Mouse (Mus musculus) liver, postnatal 0 days (tissue): Measurements from ENCODE around the gene Smok3b. TPM values are rescaled to one million over a fixed set of nuclear protein-coding genes. Genes with fewer than 3 reads are reported as not detected.

Source experiments
- ATAC-seq: fragments of 200-750 bp; cut with Nextera tagmentation; 2 replicates; pipeline ENCODE4 v1.8.0; 2017; ENCODE audit warnings: mild to moderate bottlenecking, moderate library complexity
- DNase-seq: peaks from one replicate; pipeline ENCODE4 v3.0.0-alpha.2; 2016
- H3K27ac ChIP-seq: fragments of 300-500 bp; sonication (generic); 2 replicates; pipeline ENCODE4 v1.5.1; 2014; ENCODE audit warnings: antibody characterized with exemption, moderate library complexity, mild to moderate bottlenecking, low read depth
- H3K27me3 ChIP-seq: fragments of 300-500 bp; sonication (generic); 2 replicates; pipeline ENCODE4 v1.6.1; 2014; ENCODE audit warnings: low read length, control low read depth, mixed read lengths; ENCODE audit not compliant: insufficient read depth
- H3K36me3 ChIP-seq: fragments of 300-500 bp; sonication (generic); replicated peaks from 2 replicates; pipeline ENCODE4 v1.6.1; 2014; ENCODE audit warnings: mild to moderate bottlenecking, control low read depth, low read length, moderate library complexity, mixed read lengths; ENCODE audit not compliant: insufficient read depth
- H3K4me1 ChIP-seq: fragments of 300-500 bp; sonication (generic); 2 replicates; pipeline ENCODE4 v1.6.1; 2014; ENCODE audit warnings: antibody characterized with exemption, mild to moderate bottlenecking, control low read depth; ENCODE audit not compliant: insufficient read depth
- H3K4me2 ChIP-seq: fragments of 300-500 bp; sonication (generic); 2 replicates; pipeline ENCODE4 v1.6.1; 2014; ENCODE audit warnings: low read depth, mild to moderate bottlenecking, low read length, moderate library complexity, mixed read lengths
- H3K4me3 ChIP-seq: fragments of 300-500 bp; sonication (generic); 2 replicates; pipeline ENCODE4 v1.5.1; 2014; ENCODE audit warnings: low read depth, low read length
- H3K9ac ChIP-seq: fragments of 300-500 bp; sonication (generic); replicated peaks from 2 replicates; pipeline ENCODE4 v1.6.1; 2014; ENCODE audit warnings: mild to moderate bottlenecking, moderate library complexity
- H3K9me3 ChIP-seq: fragments of 300-500 bp; sonication (generic); 2 replicates; pipeline ENCODE4 v1.6.1; 2016; ENCODE audit warnings: mild to moderate bottlenecking, control low read depth, low read length, mixed read lengths
- CTCF ChIP-seq: sonication (generic); IDR thresholded peaks from 2 replicates; pipeline ENCODE4 v1.5.1; 2016; ENCODE audit warnings: antibody characterized with exemption, low read depth
- EP300 ChIP-seq: IDR thresholded peaks from 2 replicates; pipeline ENCODE4 v1.6.1; 2016; ENCODE audit warnings: antibody characterized with exemption, low read depth, mild to moderate bottlenecking
- WGBS: fragments of 180-500 bp; shearing (Covaris S2); extraction: QIAGEN DNeasy Blood & Tissue Kit; methylation state at CpG from one replicate; pipeline ENCODE4 v1.1.7; 2014; ENCODE audit not compliant: insufficient replicate concordance; 5-methylcytosine and 5-hydroxymethylcytosine counted together
- polyA plus RNA-seq: library from polyadenylated mRNA; unstranded; fragments of >200 nt; fragmentation: Nextera tagmentation; extraction: Ambion mirVana; gene quantifications from 2 replicates; pipeline ENCODE4 v1.2.1, GENCODE M21; 2015

Smok3b gene
- polyA plus RNA-seq, 1 experiment from 2014 or later = not detected

DNA sequence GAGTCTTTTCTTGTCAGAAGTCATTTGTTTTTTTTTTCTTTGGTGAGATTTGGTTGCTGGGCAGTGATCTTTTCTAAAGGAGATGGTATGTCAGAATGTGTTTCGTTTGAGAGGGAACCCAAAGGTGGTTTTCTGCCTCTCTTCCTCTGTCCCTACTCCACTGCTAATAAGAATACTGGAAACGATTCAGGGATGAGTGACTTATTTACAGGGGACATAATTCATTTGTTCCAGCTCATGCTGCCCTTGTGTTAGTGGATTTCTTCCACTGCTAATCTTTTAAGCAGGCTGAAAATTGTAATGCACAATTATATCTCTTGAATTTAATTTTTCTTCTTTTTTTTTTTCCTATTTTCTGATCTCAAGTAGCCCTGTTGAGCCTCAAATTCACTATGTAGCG is 65.6 kb downstream of the Smok3b start:
- peak overlapping the region; percentile 76 for H3K4me2 ChIP-seq

DNA sequence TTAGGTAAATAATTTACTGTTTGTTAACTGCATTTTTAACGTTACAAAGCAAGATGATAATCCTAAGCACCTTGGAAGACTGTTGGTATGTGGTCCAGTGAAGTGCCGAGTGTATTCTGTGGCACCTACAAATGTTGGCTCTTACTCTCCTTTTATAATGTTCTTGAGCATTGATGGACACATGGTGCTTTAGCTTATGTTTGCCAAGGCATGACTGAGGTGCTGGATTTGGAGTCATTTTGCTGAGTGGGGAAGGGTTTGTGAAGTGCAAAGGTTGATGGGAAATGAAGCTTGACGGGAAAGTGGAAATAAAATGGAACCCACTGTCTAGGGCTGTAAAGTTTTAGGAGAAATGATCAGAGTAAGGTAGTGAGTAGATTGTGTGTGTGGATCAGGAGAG is 67.1 kb downstream of the Smok3b start:
- Histone ChIP-seq H3K4me2 (peak overlapping the region; percentile 49), H3K27ac (peak overlapping the region; percentile 83), H3K9me3 (no peaks in the 10 kb centered on the region), H3K27me3 (no peaks in the 10 kb centered on the region), H3K9ac (no peak overlapping the region), H3K36me3 (peaks cover 21% of the 10 kb centered on the region), H3K4me1 (peaks cover 36% of the 10 kb centered on the region), H3K4me3 (no peak overlapping the region)
- TF ChIP-seq CTCF (no peak), EP300 (no peak)
- WGBS = 65% methylated on average over 3 of the region's 3 CpGs
- DNase-seq (no peak), ATAC-seq (no peak)

More for the DNA sequence above, 65.6 kb downstream of the Smok3b start:
- ATAC-seq (no peak), DNase-seq (no peak)
- peaks cover 13% of the 10 kb centered on the region; the same call in 1 of the 2 replicates for H3K36me3 ChIP-seq
- H3K4me3 ChIP-seq = peak overlapping the region; percentile 97
- 77% methylated on average over 3 of the region's 3 CpGs for WGBS
- TF ChIP-seq CTCF (no peak), EP300 (no peak)
- peak overlapping the region; percentile 97 for H3K9ac ChIP-seq
- peak overlapping the region; percentile 22; the same call in 1 of the 2 replicates for H3K27ac ChIP-seq
- peaks cover 36% of the 10 kb centered on the region for H3K4me1 ChIP-seq
- H3K27me3 ChIP-seq = no peaks in the 10 kb centered on the region
- no peaks in the 10 kb centered on the region for H3K9me3 ChIP-seq

DNA sequence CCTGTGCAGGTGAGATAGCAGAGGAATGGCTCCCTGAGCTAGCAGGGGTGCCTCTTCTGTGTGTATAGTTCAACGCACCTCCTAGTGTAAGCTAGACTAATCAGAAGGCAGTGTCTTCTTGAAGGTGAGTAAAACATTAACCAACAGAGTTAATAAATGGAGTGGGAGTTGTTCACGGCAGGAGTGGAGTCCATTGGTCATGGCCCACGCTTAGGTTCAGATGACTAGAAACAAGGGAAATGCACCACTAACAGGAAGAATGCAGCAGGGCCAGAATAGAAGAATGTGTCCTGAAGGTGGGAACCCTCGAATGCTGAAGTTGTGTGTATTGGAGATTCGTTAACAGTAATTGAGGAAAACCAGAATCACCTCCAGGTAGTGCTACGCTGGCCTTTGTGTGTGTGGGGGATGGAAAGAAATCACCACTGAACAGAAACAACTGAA is 67.9 kb downstream of the Smok3b start:
- Histone ChIP-seq H3K4me2 (peak overlapping the region; percentile 53), H3K9ac (peak overlapping the region; percentile 60), H3K27me3 (no peaks in the 10 kb centered on the region), H3K36me3 (peaks cover 22% of the 10 kb centered on the region), H3K9me3 (no peaks in the 10 kb centered on the region), H3K4me1 (peaks cover 35% of the 10 kb centered on the region), H3K27ac (peak overlapping the region; percentile 83), H3K4me3 (peak overlapping the region; percentile 24)
- WGBS = 64% methylated on average over 6 of the region's 6 CpGs
- ATAC-seq (peak; percentile 79), DNase-seq (peak; percentile 32)
- no peak for TF ChIP-seq EP300
- no peak for TF ChIP-seq CTCF

DNA sequence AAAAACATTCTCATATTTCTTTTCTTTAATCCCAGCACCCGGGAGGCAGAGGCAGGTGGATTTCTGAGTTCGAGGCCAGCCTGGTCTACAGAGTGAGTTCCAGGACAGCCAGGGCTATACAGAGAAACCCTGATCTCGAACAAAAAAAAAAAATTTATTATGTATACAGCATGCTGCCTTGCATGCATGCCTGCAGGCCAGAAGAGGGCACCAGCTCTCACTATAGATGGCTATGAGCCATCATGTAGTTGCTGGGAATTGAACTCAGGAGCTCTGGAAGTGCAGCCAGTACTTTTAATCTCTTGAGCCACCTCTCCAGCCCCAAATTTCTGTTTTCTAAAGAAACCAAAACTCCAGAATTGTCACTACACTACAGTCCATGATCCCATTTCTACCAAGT is 69.0 kb downstream of the Smok3b start:
- Histone ChIP-seq H3K4me1 (peaks cover 29% of the 10 kb centered on the region), H3K9me3 (no peaks in the 10 kb centered on the region), H3K27ac (peak overlapping the region; percentile 83; the same call in 1 of the 2 replicates), H3K4me3 (no peak overlapping the region), H3K27me3 (no peaks in the 10 kb centered on the region), H3K4me2 (peak overlapping the region; percentile 53), H3K36me3 (peaks cover 25% of the 10 kb centered on the region), H3K9ac (no peak overlapping the region)
- peak; percentile 69 for TF ChIP-seq CTCF
- TF ChIP-seq EP300 = no peak
- ATAC-seq = no peak
- no peak for DNase-seq
- 57% methylated on average over 3 of the region's 3 CpGs for WGBS

DNA sequence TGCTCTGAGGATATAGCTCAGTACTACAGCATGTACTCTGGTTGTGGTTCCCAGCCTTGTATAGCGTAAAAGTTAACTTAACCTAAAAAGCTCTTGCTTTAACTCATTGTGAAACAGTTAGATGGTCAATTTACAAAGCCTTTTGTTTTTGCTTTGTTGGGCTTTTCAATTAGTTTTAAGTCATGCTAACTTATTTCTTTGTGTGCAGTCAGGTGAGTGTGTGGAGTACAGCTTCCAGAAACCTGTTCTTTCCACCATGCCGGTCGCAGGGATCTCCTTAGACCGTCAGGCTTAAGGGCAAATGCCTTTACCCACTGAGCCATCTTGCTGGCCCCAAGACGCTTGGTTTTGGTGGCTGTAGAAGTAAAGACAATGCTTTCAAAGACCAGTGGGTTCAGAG is 69.5 kb downstream of the Smok3b start:
- no peaks in the 10 kb centered on the region for H3K9me3 ChIP-seq
- DNase-seq (no peak), ATAC-seq (no peak)
- TF ChIP-seq CTCF = no peak
- no peak for TF ChIP-seq EP300
- no peaks in the 10 kb centered on the region for H3K27me3 ChIP-seq
- H3K4me1 ChIP-seq = peaks cover 29% of the 10 kb centered on the region
- peaks cover 28% of the 10 kb centered on the region for H3K36me3 ChIP-seq
- H3K4me2 ChIP-seq = no peak overlapping the region
- 89% methylated on average over 5 of the region's 5 CpGs for WGBS
- H3K4me3 ChIP-seq = no peak overlapping the region
- H3K9ac ChIP-seq = no peak overlapping the region
- no peak overlapping the region for H3K27ac ChIP-seq

DNA sequence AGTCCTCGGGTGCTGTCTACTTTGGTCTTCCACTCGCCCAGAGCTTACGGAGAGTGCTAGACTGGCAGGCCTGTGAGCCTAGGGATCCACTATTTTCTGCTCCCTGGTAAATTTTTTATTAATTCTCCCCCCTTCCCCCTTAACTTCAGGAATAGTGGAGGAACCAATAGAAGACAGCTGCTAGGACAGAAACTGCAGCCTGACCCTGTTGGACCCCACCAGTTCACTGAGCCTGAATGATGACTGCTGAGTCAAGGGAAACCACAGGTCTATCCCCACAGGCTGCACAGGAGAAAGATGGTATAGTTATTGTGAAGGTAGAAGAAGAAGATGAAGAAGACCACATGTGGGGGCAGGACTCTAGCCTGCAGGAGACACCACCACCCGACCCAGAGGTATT is 71.5 kb downstream of the Smok3b start:
- peaks cover 13% of the 10 kb centered on the region for H3K4me1 ChIP-seq
- H3K36me3 ChIP-seq = peaks cover 39% of the 10 kb centered on the region
- TF ChIP-seq EP300 (no peak), CTCF (no peak)
- H3K9me3 ChIP-seq = no peaks in the 10 kb centered on the region
- no peak for DNase-seq
- H3K4me2 ChIP-seq = no peak overlapping the region
- no peak overlapping the region for H3K27ac ChIP-seq
- no peaks in the 10 kb centered on the region for H3K27me3 ChIP-seq
- no peak overlapping the region for H3K9ac ChIP-seq
- H3K4me3 ChIP-seq = no peak overlapping the region
- ATAC-seq = no peak
- WGBS = 79% methylated on average over 4 of the region's 4 CpGs

DNA sequence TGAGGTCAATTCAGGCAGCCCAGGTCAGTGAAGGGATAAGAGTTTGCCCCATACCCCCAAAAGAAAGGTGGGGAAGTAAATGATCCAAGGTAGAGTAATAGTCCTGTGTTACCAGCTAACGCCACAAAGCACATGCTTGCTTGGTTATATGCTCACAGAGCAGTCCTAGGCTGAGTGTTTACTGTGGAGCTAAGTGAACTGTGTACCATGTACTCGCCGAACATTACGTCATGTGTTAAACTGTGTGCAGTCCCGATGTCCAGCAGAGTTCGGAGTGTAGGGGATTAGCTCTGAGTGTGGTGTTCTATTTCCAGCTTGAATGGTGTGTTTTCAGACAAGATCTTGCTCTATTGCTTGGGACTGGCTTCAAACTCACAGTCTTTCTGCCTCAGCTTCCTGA is 73.2 kb downstream of the Smok3b start:
- no peak overlapping the region for H3K4me3 ChIP-seq
- DNase-seq = peak; percentile 29
- no peak for TF ChIP-seq CTCF
- no peak for TF ChIP-seq EP300
- H3K4me2 ChIP-seq = no peak overlapping the region
- no peak overlapping the region for H3K9ac ChIP-seq
- WGBS = 72% methylated on average over 6 of the region's 6 CpGs
- H3K27ac ChIP-seq = peak overlapping the region; percentile 85
- H3K36me3 ChIP-seq = peaks cover 49% of the 10 kb centered on the region
- 0 out of 2 replicates have a peak, but pooled peaks cover 2% of the 10 kb centered on the region for H3K4me1 ChIP-seq
- H3K27me3 ChIP-seq = no peaks in the 10 kb centered on the region
- no peaks in the 10 kb centered on the region for H3K9me3 ChIP-seq
- ATAC-seq = peak; percentile 94

Other genes starting within 250 kb of the Smok3b start
- gene Ppp1r35, start 242.6 kb upstream of the Smok3b start, polyA plus RNA-seq = 13.4 and 18.1 TPM in 2 replicates
- 4.7 and 5.0 TPM in 2 replicates for gene Mepce, start 233.8 kb upstream of the Smok3b start, polyA plus RNA-seq
- gene Zcwpw1, start 233.6 kb upstream of the Smok3b start, polyA plus RNA-seq = 1.5 and 1.9 TPM in 2 replicates
- gene Pilra, start 185.1 kb upstream of the Smok3b start, polyA plus RNA-seq = 8.7 and 12.1 TPM in 2 replicates
- 11.7 and 11.9 TPM in 2 replicates for gene Pilrb1, start 163.3 kb upstream of the Smok3b start, polyA plus RNA-seq
- 11.6 and 13.2 TPM in 2 replicates for gene Pilrb2, start 149.6 kb upstream of the Smok3b start, polyA plus RNA-seq
- 81.3 and 89.1 TPM in 2 replicates for gene Cyp3a13, start 99.8 kb upstream of the Smok3b start, polyA plus RNA-seq
- gene Gjc3, start 58.3 kb upstream of the Smok3b start, polyA plus RNA-seq = 0.22 and 0.26 TPM in 2 replicates
- 745 and 764 TPM in 2 replicates for gene Azgp1, start 39.9 kb upstream of the Smok3b start, polyA plus RNA-seq
- not detected in 2 replicates for gene Smok3a, start 168 bp upstream of the Smok3b start, polyA plus RNA-seq
- gene Smok3c, start 31.8 kb downstream of the Smok3b start, polyA plus RNA-seq = not detected in 2 replicates
- 3.5 and 4.2 TPM in 2 replicates for gene Zkscan1, start 63.7 kb downstream of the Smok3b start, polyA plus RNA-seq
- 10.3 and 12.3 TPM in 2 replicates for gene Zscan21, start 95.5 kb downstream of the Smok3b start, polyA plus RNA-seq
- 3.8 and 6.5 TPM in 2 replicates for gene Zfp113, start 134.3 kb downstream of the Smok3b start, polyA plus RNA-seq
- 197 and 222 TPM in 2 replicates for gene Cops6, start 139.6 kb downstream of the Smok3b start, polyA plus RNA-seq
- 3.0 and 3.8 TPM in 2 replicates for gene Ap4m1, start 150.6 kb downstream of the Smok3b start, polyA plus RNA-seq
- gene Mcm7, start 151.0 kb downstream of the Smok3b start, polyA plus RNA-seq = 74.7 and 83.3 TPM in 2 replicates
- gene Taf6, start 166.0 kb downstream of the Smok3b start, polyA plus RNA-seq = 17.3 and 20.6 TPM in 2 replicates
- gene Cnpy4, start 166.1 kb downstream of the Smok3b start, polyA plus RNA-seq = 6.7 and 7.5 TPM in 2 replicates
- 2.9 and 3.2 TPM in 2 replicates for gene Mblac1, start 172.9 kb downstream of the Smok3b start, polyA plus RNA-seq
- 0.53 and 0.58 TPM in 2 replicates for gene Nxpe5, start 204.5 kb downstream of the Smok3b start, polyA plus RNA-seq
- gene Lamtor4, start 234.1 kb downstream of the Smok3b start, polyA plus RNA-seq = 47.5 and 47.8 TPM in 2 replicates
- gene BC037034, start 242.6 kb downstream of the Smok3b start, polyA plus RNA-seq = 2.3 and 2.4 TPM in 2 replicates